Mouse (Mus musculus): ENCODE measurements around the gene Jph3. TPM values are rescaled to one million over a fixed set of nuclear protein-coding genes. Genes with fewer than 3 reads are reported as not detected.

Jph3 gene
- not detected for polyA plus RNA-seq (2014; fragmentation: Illumina TruSeq; extraction: RNeasy Lipid Tissue Mini Kit (QIAGEN cat#74804); ENCODE audit: insufficient read depth, low read depth, low replicate concordance)

GRCm38 (mm10) chr8:121729323-121729722, at the start of gene Jph3:
Jph3 (plus strand) TSS chr8:121729623.

GRCm38 (mm10) chr8:121829048-121829776, 99.8 kb downstream of the Jph3 start, which contains the start of gene Klhdc4:
Klhdc4 (minus strand) TSS chr8:121829569.

Other genes with a start within 250 kb of the Jph3 start
- gene 1700018B08Rik, start 185.3 kb upstream of the Jph3 start, polyA plus RNA-seq (2014; fragmentation: Illumina TruSeq; extraction: RNeasy Lipid Tissue Mini Kit (QIAGEN cat#74804); ENCODE audit: insufficient read depth, low read depth, low replicate concordance), result not detected
- 17.1 TPM for gene Fbxo31, start 150.8 kb upstream of the Jph3 start, polyA plus RNA-seq (2014; fragmentation: Illumina TruSeq; extraction: RNeasy Lipid Tissue Mini Kit (QIAGEN cat#74804); ENCODE audit: insufficient read depth, low read depth, low replicate concordance)
- gene Map1lc3b, start 139.3 kb upstream of the Jph3 start, polyA plus RNA-seq (2014; fragmentation: Illumina TruSeq; extraction: RNeasy Lipid Tissue Mini Kit (QIAGEN cat#74804); ENCODE audit: insufficient read depth, low read depth, low replicate concordance), result 254 TPM
- 9.7 TPM for gene Zcchc14, start 76.7 kb upstream of the Jph3 start, polyA plus RNA-seq (2014; fragmentation: Illumina TruSeq; extraction: RNeasy Lipid Tissue Mini Kit (QIAGEN cat#74804); ENCODE audit: insufficient read depth, low read depth, low replicate concordance)
- 35.9 TPM for gene Klhdc4, start 99.9 kb downstream of the Jph3 start, polyA plus RNA-seq (2014; fragmentation: Illumina TruSeq; extraction: RNeasy Lipid Tissue Mini Kit (QIAGEN cat#74804); ENCODE audit: insufficient read depth, low read depth, low replicate concordance)
- gene Slc7a5, start 178.1 kb downstream of the Jph3 start, polyA plus RNA-seq (2014; fragmentation: Illumina TruSeq; extraction: RNeasy Lipid Tissue Mini Kit (QIAGEN cat#74804); ENCODE audit: insufficient read depth, low read depth, low replicate concordance), result 2.9 TPM
- not detected for gene Car5a, start 215.3 kb downstream of the Jph3 start, polyA plus RNA-seq (2014; fragmentation: Illumina TruSeq; extraction: RNeasy Lipid Tissue Mini Kit (QIAGEN cat#74804); ENCODE audit: insufficient read depth, low read depth, low replicate concordance)
- gene Banp, start 220.1 kb downstream of the Jph3 start, polyA plus RNA-seq (2014; fragmentation: Illumina TruSeq; extraction: RNeasy Lipid Tissue Mini Kit (QIAGEN cat#74804); ENCODE audit: insufficient read depth, low read depth, low replicate concordance), result 11.0 TPM

Data from lung, adult 10 weeks (tissue).